Mouse (Mus musculus) c-Kit-positive CD71-negative TER-119-negative erythroid progenitor cells, embryonic 14.5 days (primary cell): ENCODE results near the gene Tyw1.
A peak's percentile ranks its signal among the peaks of the same experiment; 100 is the strongest.
"Not testable (repeated sequence)": the region's sequence is repeated elsewhere in the genome, so short reads cannot be mapped to it uniquely, and the experiment has no call there.

Experiments
- DNase-seq: peaks from one replicate; pipeline ENCODE4 v3.0.0-alpha.2; 2013; ENCODE audit warnings: low read depth

Tyw1 gene

DNA sequence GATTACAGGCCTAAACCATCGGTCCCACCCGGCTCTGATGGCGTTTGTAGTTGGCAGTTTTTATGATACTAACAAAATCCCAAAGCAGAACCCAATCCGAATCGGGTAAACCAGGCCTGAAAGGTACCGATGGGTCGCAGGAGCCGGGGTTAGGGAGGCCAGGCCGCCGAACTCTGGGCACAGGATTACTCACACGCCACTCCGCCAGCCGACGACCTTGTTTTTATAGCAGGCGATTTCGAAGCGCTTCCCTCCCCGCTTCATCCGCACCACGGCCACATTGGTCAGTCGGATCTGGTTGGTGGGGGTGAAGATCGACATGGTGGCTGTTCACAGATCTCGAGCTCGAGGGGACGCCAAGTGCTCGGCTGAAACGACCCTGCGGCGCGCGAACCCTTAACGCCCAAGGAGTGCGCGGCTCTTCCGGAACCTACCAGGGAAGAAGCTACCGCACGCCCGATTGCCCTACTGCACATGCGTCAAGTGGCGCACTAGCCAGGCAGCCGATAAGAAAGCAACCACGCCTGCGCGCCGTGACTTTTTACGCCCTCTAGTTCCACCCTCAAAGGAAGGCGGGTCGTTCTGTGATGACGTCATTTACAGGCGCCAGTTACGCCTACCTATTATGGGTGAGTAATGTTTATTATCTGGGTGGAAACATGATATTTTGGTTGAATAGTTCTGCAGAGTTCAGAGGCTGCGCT is at the start of gene Tyw1, which contains the start of gene Sbds:
Tyw1 (plus strand) TSS at position 603 of the 704 bp plus-strand sequence.
Sbds (minus strand) TSS at position 514 of the 704 bp plus-strand sequence.
- DNase-seq: peak; percentile 99

DNA sequence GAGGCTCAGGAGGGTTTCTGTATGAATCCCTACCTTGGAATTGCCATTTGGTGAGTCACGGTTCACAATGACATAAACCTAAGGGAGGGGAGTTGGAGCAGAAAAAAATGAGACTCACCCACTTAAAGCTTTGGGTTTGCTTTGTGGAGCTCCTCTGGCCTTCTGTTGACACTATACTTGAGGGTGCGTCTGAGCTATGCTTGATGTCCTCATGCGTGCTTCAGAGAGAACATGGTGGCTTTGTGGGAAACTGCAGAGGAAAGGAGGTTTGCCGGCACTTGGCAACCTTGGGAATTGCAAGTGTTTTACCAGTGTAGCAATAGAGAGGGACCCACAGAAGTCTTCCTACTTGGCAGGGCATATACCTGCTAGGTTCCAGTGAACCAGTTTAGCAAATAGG is 48.1 kb upstream of the Tyw1 start:
- no peak for DNase-seq

DNA sequence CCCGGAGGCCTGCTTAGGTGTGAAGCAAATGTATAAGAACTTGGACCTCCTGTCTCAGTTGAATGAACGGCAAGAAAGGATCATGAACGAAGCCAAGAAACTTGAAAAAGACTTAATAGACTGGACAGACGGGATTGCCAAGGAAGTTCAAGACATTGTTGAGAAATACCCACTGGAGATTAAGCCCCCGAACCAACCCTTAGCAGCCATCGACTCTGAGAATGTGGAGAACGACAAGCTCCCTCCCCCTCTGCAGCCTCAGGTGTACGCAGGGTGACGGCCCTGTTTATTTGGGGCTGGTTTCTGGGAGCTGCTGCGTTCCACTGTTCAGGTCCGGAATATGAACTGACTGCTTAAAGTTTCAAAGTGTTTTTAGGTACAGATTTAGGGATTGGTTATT is 42.5 kb upstream of the Tyw1 start:
- no peak for DNase-seq

DNA sequence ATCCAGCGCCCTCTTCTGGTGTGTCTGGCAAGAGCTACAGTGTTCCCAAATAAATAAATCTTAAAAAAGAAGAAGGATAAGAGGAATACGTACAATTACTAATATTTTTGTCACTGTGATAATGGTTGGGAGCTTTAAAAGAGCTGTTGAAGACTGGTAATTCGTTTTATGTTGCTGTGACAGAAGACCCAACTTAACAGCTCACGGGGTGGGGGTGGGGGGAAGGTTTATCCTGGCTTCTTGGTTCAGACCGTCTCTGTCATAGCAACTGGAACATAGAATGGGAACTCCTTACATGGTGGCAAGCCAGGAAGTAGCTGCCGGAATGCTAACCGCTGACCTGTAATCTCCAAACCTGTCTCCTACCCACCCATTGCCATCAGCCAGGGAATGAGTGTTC is 38.6 kb upstream of the Tyw1 start, which contains the start of gene Tmem248:
Tmem248 (plus strand) TSS at position 301 of the 400 bp plus-strand sequence.
- DNase-seq: no peak

DNA sequence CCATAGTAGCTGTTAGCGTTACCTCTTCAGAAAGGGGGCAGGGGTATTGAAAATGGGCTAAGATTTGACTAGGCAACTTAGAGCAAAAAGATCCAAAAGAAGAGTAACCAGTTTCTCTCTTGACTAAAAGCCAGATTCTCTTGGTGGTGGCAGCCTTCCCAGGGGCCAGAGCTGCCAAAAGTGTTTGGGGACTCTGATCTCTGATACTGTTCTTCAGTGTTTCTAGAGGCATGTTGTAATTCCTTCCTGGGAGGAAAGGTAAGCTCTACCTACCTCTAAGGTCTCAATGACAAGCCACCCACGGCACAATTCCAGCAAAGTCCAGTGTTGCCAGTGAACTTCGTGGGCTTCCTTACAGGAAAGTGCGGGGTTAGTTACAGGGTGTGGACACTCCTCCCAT is 38.0 kb upstream of the Tyw1 start:
- DNase-seq: no peak

DNA sequence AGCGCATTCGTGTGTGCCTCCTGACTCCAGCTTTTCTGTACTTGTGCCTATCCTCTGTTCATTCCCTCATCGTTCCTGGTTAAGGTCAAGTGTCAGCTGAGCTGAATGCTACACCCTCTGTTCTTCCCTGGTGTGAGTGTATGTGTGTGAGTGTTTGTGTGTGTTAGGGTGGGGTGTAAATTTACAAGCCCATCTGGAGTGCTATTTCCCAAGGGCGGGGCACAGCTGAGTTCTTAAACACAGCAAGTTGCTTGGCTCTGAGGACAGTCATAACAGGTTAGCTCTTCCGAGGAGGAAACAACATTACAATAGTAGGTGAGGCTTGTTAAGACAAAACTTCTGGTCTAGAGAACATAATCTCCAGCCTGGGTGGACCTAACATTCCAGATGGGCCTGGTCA is 37.1 kb upstream of the Tyw1 start:
- no peak for DNase-seq

DNA sequence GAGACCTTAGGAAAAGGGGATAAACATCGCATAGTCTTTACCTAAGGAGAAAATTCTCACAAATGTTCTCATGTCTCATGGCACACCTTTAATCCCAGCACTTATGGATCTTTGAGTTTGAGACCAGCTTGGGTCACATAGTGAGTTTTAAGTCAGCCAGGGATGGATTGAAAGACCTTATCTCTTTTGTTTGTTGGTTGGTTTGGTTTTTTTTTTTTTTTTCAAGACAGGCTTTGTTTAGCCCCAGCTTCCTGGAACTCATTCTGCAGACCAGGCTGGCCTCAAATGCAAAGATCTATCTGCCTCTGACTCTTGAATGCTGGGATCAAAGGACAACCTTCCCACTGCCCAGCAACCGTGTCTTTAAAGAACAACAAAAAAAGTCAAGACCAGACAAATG is 34.1 kb upstream of the Tyw1 start:
- DNase-seq: no peak

DNA sequence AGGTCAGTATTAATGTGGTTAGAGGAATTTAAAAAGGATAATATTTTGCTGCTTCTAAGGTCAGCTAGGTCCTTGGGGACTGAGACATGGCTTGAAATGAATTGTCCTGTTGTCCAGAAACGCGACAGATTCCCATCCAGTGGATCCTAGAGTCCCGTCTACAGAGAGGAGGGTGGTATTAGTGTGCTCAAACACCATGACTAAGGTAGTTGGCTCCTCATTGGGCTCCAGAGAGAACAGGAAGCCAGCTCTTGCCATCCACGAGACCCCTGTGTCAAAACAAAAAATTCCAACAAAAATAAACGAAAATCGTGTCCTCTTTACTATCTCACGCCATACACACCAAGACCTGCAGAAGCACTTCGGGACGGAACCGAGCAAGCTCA is 33.7 kb upstream of the Tyw1 start:
- no peak for DNase-seq

DNA sequence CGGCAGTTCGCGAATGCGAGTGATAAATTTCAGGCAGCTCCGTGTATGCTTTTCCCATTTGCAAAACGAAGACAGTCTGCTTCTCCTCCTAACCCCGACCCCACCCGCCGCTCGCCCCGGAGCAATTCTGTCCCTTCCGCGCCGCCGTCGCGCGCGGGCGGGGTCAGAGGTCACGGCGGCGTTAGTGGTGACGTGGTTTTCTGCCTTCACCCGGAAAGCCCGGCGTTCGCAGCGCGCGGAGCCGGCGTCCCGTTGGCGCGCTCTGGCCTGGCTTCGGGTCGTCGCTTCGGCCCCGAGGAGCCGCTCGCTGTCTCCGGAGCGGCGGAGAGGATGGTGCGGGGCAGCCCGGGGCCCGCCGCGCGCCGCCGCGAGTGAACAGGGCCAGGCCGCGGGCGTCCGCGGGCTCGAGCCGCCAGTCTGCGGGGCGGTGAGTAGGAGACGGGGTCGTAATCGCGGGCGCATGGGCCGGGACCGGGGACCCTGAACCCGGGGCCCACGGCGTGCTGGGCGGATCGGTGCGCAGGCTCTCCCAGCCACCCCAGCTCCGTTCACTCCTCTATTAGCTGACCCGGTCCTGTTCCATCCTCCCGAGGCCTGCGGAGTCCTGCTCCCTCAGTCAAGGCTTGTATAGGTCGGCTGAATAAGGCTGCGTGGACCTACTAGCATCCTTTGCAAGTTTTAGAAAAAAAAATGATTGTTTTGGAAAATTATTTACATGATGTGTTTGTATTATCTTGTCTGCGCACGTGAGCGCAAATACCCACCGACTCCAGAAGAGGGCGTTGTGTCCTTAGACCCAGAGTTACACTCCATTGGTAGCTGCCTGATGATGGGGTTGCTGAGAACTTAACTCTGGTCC is 33.0 kb upstream of the Tyw1 start:
- DNase-seq: peak; percentile 84

DNA sequence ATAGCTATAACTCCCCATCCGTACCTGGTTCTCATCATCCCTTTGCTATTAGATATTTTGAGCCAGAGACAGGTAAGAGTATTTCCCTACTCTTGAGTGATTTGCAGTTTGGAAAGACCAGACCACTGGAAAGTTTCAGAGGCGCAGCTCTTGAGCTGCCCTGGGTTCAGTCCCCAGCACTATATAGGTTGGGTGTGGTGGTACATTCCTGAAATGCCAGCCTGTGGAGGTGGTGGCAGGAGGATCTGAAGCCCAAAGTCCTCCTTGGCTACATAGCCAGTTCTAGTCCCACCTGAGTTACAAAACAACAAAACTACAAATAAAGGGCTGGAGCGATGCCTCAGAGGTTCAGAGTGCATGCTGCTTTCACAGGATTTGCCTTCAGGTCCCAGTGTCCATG is 28.6 kb upstream of the Tyw1 start:
- no peak for DNase-seq

DNA sequence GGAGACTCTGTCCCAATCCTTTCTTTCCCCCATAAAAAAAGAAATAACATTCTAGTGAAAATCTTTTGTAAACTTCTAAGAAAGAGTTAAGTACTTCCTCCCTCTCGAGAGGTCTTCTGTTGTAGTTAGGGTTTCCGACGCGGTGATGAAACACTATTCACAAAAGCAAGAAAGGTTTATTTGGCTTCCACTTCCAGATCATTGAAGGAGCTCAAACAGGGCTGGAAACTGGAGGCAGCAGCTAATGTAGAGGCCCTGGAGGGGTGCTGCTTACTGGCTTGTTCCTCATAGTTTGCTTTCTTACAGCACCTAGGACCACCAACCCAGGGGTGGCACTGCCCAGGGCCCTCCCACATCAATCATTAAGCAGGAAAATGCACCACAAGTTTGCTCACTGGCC is 27.3 kb upstream of the Tyw1 start:
- no peak for DNase-seq

DNA sequence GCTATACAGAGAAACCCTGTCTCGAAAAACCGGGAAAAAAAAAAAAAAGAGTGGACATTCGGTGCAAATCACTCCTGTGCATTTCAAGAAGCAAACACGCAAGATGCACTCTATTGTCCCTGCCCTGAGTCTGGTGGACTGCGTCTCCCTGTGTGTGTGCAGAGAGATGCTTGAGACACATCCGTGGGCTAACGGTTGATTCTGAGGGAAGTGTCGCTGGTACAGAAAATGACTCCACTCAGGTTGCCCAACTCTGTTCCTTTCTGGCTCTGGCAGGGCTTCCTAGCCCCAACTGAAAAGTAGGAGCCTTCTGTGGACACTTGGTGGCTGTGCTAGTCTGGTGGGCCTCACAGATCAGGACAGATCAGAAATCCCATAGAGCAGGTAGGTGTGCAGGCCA is 19.1 kb upstream of the Tyw1 start:
- DNase-seq: no peak

DNA sequence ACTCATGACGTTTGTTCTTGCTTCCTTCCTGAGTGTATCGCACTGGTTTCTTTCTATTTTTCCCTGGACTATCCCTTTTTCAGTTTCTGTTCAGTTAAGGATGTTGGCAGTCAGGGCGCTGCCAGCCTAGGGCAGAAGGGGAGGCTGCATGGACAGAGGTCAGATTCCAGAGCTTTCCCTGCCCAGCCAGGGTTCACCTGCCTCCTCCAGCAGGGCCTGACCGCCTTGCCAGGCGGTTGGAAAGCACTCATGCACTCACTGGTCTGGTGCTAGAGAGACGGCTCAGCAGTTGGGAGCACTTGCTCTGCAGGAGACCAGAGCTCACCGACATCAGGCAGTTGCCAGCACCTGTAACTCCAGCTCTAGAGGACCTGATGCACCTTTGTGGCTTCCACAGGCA is 16.2 kb upstream of the Tyw1 start:
- DNase-seq: no peak

DNA sequence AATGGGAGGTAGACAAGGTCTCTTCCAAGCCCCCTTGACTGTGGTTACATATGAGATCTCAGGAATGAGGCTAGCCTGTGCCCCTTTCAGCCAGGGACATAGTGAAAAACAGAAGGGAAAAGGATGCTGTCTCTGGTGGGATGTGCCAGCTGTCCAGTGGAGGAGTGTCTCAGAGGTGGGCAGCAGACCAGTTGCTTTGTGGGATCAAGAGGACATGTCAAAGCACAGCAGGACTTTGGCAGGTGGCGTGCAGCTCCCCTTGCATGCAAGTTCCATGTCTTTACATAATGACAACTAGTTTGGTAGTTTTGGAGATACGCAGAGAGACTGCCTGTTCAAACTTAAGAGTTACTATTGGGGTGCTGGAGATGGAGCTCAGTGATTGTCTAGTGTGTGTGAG is 15.6 kb upstream of the Tyw1 start:
- no peak for DNase-seq

DNA sequence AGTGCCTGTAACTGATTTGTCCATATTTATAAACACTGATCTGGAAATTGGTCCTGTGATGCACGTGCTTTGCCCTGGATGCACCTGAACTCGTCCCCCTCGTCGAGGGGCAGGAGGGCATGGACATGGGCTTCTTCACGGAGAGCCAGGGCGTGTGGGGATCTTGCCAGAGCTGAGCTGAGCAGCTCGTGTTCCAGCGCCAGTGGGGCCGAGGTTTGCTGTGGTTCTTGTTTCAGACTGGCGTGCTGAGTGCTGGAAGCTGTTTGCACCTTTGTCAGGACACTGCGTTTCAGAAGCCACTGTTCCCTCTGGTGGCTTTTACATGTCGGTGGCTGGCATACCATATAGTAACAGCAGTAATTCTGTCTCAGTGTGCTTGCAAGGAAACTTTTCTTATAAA is 14.0 kb upstream of the Tyw1 start:
- DNase-seq: no peak

DNA sequence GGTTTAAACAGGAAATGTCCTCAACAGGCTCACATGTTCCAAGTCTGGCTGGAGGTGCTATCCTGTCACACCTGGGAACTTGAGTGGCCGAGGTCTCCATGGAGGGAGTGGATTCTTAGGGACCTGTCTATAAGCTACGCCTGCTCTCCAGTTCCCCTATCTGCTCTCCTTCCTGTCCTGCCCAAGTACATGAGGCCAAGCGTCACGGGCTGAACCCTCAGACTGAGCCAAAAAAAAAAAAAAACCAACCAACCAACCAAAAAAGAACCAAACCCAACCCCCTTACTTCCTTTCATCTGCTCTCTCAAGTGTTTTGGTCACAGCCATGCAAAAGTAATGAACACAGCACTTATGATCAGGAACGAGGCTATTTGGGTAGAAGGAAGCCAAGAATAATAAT is 7.6 kb upstream of the Tyw1 start:
- no peak for DNase-seq

DNA sequence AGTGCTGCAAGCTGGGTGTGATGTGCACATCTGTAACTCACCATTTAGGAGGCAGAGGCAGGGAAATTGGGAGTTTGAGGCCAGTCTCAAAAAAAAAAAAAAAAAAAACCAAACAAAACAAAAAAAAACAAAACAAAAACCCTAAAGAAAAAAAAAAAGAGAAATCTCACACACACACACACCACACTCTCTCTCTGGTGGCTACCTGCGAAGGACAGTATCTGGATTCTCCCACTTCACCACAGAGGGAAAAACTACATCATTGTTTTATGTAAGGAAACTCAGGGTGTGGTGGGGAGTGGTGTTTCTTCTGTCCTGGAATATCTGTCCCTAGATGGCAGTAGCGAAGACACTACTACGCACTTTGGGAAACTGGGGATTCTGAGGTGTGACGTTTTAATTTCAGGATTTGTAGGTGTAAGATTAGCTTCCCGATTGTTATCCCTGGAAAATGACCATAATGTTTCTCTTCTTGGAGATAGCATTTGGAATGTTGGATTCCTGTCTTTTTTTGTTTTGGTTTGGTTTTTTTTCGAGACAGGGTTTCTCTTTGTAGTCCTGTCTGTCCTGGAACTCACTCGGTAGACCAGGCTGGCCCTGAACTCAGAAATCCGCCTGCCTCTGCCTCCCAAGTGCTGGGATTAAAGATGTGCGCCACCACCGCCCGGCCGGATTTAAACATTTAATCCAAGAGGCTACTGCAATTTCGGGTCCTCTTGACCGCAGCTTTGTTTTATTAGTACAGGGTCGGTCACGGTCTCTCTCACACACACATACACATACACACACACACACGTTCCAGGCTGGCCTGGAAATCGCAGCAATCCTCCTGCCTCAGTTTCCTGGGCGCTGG is 1.0 kb upstream of the Tyw1 start:
- no peak for DNase-seq

DNA sequence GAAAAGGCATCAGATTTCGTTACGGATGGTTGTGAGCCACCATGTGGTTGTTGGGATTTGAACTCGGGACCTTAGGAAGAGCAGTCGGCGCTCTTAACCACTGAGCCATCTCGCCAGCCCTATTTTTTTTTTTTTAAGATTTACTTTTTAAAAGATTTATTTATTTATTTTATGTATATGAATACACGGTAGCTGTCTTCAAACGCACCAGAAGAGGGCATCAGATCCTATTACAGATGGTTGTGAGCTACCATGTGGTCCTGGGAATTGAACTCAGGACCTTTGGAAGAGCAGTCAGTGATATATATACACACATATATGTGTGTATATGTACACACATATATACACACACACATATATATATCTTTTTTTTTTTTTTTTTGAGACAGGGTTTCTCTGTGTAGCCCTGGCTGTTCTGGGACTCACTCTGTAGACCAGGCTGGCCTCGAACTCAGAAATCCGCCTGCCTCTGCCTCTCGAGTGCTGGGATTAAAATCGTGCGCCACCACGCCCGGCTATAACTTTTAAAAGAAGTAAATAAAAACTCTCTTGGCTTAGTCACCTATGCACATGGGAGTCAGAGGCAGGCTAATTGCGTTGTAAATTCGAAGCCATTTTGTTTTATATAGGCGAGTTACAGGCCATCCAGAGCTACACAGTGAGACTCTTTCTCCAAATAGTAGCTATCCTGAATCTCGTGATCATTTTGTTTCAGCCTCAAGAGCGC is 543 bp downstream of the Tyw1 start:
- not testable (repeated sequence) for DNase-seq

DNA sequence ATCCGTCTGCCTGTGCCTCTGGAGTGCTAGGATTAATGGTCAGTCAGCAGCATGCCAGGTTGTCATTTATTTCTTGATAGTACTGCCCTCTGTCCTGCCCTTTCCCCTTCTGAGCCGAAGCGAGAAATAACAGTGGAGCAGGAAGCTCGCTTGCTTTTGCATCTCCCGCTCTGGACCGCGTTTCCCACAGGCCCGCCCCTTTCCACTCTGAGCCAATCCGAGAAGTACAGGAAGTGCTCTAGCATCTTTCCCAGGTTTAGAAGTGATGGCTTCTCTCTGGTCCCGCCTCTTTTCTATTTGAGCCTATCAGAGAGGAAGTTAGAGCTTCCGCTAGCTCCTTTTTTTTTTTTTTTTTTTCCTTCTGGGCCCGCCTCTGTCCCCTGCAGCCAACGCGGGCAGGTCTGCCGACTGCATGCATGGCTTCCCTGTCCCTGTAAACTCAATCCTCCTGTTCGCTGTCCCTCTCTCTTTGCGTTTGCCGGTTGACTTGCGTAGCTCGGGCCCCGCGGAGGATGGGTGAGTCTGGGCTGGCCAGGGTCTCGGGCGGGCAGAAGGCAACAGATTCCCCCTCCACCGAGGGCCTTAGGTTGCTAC is 1.4 kb downstream of the Tyw1 start:
- DNase-seq: peak; percentile 94

DNA sequence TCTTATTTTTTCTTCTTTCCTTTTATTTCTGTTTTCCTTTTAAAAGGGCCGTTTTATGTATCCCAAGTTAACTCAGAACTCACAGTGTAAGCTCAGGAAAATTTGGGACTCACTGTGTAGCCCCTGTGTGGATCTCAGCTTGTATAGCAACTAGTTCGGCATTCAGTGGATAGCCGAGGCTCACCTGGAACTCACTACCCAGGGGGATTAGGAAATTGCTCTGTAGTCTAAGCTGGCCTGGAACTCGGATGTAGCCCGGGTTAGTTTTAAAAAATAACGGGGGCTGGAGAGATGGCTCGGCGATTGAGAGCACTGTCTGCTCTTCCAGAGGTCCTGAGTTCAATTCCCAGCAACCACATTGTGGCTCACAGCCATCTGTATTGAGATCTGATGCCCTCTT is 1.9 kb downstream of the Tyw1 start:
- no peak for DNase-seq

DNA sequence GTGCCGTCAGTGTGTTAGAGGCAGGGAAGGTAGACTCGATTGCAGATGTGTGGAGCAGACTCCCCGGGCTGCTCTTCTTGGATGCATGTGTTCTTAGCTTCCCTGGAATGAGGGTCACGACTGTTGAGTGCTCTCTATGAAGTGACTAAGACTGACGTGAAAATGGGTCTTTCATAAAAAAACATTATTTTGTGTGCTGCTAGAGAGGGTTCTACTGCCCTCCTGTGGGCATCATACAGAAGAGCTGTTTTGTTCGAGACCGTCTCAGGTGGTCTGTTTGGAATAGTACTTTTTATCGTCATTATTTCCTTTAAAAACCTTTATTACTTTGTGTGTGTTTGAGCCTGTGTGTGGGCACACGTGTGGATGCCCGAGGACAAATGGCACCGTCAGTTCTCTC is 8.0 kb downstream of the Tyw1 start:
- no peak for DNase-seq
